Mouse (Mus musculus) limb, embryonic 15.5 days (tissue): ENCODE measurements around the gene Aup1. TPM values are rescaled to one million over a fixed set of nuclear protein-coding genes. Genes with fewer than 3 reads are reported as not detected.

Source experiments
- ATAC-seq: fragments of 200-750 bp; cut with Nextera tagmentation; 2 replicates; pipeline ENCODE4 v1.8.0; 2017; ENCODE audit warnings: low read depth, moderate TSS enrichment; ENCODE audit not compliant: insufficient number of reproducible peaks, low FRiP score, low TSS enrichment
- H3K27ac ChIP-seq: fragments of 300-500 bp; sonication (generic); 2 replicates; pipeline ENCODE4 v1.5.1; 2015; ENCODE audit warnings: moderate library complexity, mild to moderate bottlenecking, inconsistent platforms
- H3K27me3 ChIP-seq: fragments of 300-500 bp; sonication (generic); 2 replicates; pipeline ENCODE4 v1.6.1; 2015; ENCODE audit warnings: inconsistent platforms
- H3K36me3 ChIP-seq: fragments of 300-500 bp; sonication (generic); 2 replicates; pipeline ENCODE4 v1.6.1; 2015; ENCODE audit warnings: inconsistent platforms
- H3K4me1 ChIP-seq: fragments of 300-500 bp; sonication (generic); 2 replicates; pipeline ENCODE4 v1.6.1; 2015; ENCODE audit warnings: inconsistent platforms
- H3K4me2 ChIP-seq: fragments of 300-500 bp; sonication (generic); 2 replicates; pipeline ENCODE4 v1.6.1; 2015; ENCODE audit warnings: mild to moderate bottlenecking, inconsistent platforms
- H3K4me3 ChIP-seq: fragments of 300-500 bp; sonication (generic); 2 replicates; pipeline ENCODE4 v1.5.1; 2015; ENCODE audit warnings: mild to moderate bottlenecking, inconsistent platforms
- H3K9ac ChIP-seq: fragments of 300-500 bp; sonication (generic); 2 replicates; pipeline ENCODE4 v1.6.1; 2015; ENCODE audit warnings: inconsistent platforms
- H3K9me3 ChIP-seq: fragments of 300-500 bp; sonication (generic); 2 replicates; pipeline ENCODE4 v1.6.1; 2016; ENCODE audit warnings: inconsistent platforms
- WGBS: fragments of 180-500 bp; shearing (Covaris S2); methylation state at CpG from one replicate; pipeline ENCODE4 v1.1.7; 2015; 5-methylcytosine and 5-hydroxymethylcytosine counted together
- microRNA counts: library from miRNA; unstranded; fragments of <30 nt; microRNA quantifications from one replicate; lab custom pipeline; 2016
- microRNA-seq: library from miRNA; unstranded; fragments of <30 nt; microRNA quantifications from one replicate; pipeline ENCODE4, GENCODE M21; 2016
- polyA plus RNA-seq: library from polyadenylated mRNA; unstranded; fragments of >200 nt; fragmentation: Nextera tagmentation; extraction: Ambion mirVana; gene quantifications from 2 replicates; pipeline ENCODE4 v1.2.1, GENCODE M21; 2015

The Aup1 gene
- polyA plus RNA-seq, 1 experiment from 2014 or later = 181 TPM

GRCm38 (mm10) chr6:83092416-83093127, 38.3 kb downstream of the Aup1 start:
- Histone ChIP-seq H3K9me3 (no peaks in the 10 kb centered on the region), H3K4me3 (no peak overlapping the region), H3K27ac (no peak overlapping the region), H3K4me2 (no peak overlapping the region), H3K4me1 (peaks cover 6% of the 10 kb centered on the region), H3K36me3 (no peaks in the 10 kb centered on the region), H3K9ac (no peak overlapping the region), H3K27me3 (peaks cover 46% of the 10 kb centered on the region)
- 35% methylated on average over 6 of the region's 6 CpGs for WGBS
- no peak for ATAC-seq

- no peak overlapping the region for H3K4me3 ChIP-seq
- ATAC-seq = no peak
- H3K4me2 ChIP-seq = no peak overlapping the region
- no peak overlapping the region for H3K27ac ChIP-seq
- WGBS = 48% methylated on average over 6 of the region's 6 CpGs
- no peak overlapping the region for H3K9ac ChIP-seq
- H3K36me3 ChIP-seq = no peaks in the 10 kb centered on the region
- H3K9me3 ChIP-seq = no peaks in the 10 kb centered on the region
- no peaks in the 10 kb centered on the region for H3K4me1 ChIP-seq
- H3K27me3 ChIP-seq = peaks cover 14% of the 10 kb centered on the region
These were observed 41.6 kb downstream of the Aup1 start for GRCm38 (mm10) chr6:83095968-83096367.

DNA sequence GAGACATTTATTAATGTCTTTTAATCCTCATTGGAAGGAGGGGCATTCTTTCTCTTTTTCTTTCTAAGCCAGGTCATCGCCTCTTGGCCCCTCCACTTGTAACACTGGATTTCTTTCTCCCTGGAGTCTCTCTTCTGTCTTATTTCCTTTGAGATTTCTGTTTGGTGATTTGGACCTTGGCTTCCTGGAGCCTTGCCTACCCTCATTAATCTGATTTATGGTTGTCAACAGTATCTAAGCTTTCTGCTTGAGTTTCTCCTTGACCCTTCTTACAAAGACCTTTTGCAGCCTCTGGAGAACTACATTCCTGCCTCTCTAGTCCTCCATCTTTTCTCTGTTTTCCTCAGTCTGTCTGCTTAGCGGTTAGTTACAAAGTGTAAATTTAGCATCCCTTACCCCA, 44.1 kb downstream of the Aup1 start:
- Histone ChIP-seq H3K4me1 (peaks cover 16% of the 10 kb centered on the region), H3K36me3 (no peaks in the 10 kb centered on the region), H3K9ac (no peak overlapping the region), H3K27ac (no peak overlapping the region), H3K4me2 (no peak overlapping the region), H3K4me3 (no peak overlapping the region), H3K27me3 (0 out of 2 replicates have a peak, but pooled peaks cover 7% of the 10 kb centered on the region), H3K9me3 (no peaks in the 10 kb centered on the region)
- 54% methylated on average over 2 of the region's 2 CpGs for WGBS
- no peak for ATAC-seq

- H3K4me2 ChIP-seq = peak within 1 kb of the TSS; percentile 93
These were observed 47.0 kb downstream of the Aup1 start, which contains the start of the genes Ccdc142 and Gm42688 for GRCm38 (mm10) chr6:83101316-83101687. Ccdc142 (plus strand) TSS chr6:83101601. Gm42688 (plus strand) TSS chr6:83101617.

DNA sequence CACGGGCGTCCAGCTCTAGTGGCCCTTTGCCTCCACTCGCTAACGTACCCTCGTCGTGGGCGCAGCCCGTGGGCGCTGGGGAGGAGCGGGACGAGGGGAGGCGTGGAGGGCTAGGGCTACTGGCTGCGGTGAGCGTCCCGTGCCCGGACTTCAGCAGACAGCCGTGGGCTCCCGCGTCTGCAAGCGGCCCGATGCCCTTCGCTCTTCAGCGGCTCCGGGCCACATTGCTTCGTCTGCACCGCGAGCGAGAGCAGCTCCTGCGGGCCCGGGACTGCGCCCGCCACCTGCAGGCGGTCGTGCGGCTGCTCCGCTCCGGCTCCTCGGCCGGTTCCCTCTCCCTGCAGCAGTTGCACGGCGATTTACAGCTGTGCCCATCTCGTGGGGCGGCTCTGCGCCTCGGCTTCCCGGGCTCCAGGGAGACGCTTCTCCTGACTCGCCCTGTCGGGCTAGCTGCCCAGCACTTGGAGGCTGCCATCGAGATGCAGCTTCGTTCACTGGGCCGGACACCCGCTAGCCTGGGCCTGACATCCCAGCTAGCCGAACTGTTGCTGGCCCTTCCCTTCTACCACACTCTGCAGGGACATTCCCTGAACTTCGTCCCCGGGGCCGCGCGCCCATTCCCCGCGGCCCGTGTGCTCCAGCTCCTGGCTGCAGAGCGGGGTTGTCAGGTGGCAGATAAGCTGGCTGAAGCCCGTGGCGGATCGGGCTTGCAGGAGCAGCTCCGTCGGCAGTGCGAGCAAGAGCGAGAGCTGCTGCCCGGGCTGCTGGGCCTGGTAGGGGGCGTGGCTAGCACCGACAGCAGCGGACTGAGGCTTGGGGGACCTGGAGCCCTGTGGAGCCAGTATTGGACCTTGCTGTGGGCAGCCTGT, 47.6 kb downstream of the Aup1 start:
- H3K4me1 ChIP-seq = peaks cover 18% of the 10 kb centered on the region
- under 1% methylated on average over 74 of the region's 74 CpGs for WGBS
- peak overlapping the region; percentile 93 for H3K4me2 ChIP-seq
- H3K36me3 ChIP-seq = 0 out of 2 replicates have a peak, but pooled peaks cover 4% of the 10 kb centered on the region
- peak overlapping the region; percentile 67 for H3K4me3 ChIP-seq
- H3K27ac ChIP-seq = peak overlapping the region; percentile 86
- no peaks in the 10 kb centered on the region for H3K9me3 ChIP-seq
- no peaks in the 10 kb centered on the region for H3K27me3 ChIP-seq
- ATAC-seq = peak; percentile 58
- H3K9ac ChIP-seq = peak overlapping the region; percentile 56

More at GRCm38 (mm10) chr6:83101316-83101687, 47.0 kb downstream of the Aup1 start, which contains the start of the genes Ccdc142 and Gm42688:
- H3K4me3 ChIP-seq = peak within 1 kb of the TSS; percentile 67
- WGBS = under 1% methylated on average over 25 of the region's 25 CpGs
- no peaks in the 10 kb centered on the region for H3K36me3 ChIP-seq
- H3K9me3 ChIP-seq = no peaks in the 10 kb centered on the region
- ATAC-seq = peak; percentile 85
- H3K27ac ChIP-seq = peak within 1 kb of the TSS; percentile 86
- 0 out of 2 replicates have a peak, but pooled peaks cover 3% of the 10 kb centered on the region for H3K27me3 ChIP-seq
- H3K4me1 ChIP-seq = peaks cover 18% of the 10 kb centered on the region
- peak within 1 kb of the TSS; percentile 56 for H3K9ac ChIP-seq

DNA sequence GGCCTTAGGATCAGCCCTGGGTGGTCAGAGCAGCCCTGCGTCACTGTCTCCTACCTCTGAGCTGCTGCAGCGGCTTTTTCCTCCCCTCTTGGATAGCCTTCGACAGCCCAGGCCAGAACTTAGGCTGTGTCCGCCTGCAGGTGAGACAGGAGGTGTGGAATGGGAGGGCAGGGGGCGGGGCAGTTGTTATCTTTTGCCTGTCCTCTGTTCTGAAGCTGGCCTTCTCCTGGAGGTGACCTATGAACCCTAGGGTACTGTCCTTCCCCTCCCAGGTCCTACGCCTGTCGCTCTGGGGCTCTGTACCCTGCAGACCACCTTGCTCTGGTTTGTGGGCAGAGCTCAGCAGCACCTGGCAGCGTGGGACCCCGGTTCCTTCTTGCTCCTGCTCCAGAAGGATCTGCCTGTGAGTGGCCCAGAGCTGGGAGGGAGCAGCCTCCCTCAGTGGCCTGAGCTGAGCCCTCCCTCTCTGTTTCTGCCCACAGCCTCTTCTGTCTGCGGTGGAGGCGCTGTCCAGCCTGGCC, 48.9 kb downstream of the Aup1 start:
- H3K9me3 ChIP-seq = no peaks in the 10 kb centered on the region
- H3K27ac ChIP-seq = no peak overlapping the region
- H3K4me3 ChIP-seq = no peak overlapping the region
- ATAC-seq = 0 out of 2 replicates have a peak, but pooled peaks have one; percentile 4
- no peaks in the 10 kb centered on the region for H3K27me3 ChIP-seq
- 52% methylated on average over 11 of the region's 11 CpGs for WGBS
- no peak overlapping the region for H3K9ac ChIP-seq
- peaks cover 5% of the 10 kb centered on the region; the same call in 1 of the 2 replicates for H3K36me3 ChIP-seq
- H3K4me2 ChIP-seq = peak overlapping the region; percentile 93
- H3K4me1 ChIP-seq = peaks cover 27% of the 10 kb centered on the region

- 84% methylated on average over 4 of the region's 4 CpGs for WGBS
- H3K4me2 ChIP-seq = no peak overlapping the region
- ATAC-seq = no peak
- H3K4me1 ChIP-seq = peaks cover 32% of the 10 kb centered on the region
- H3K27ac ChIP-seq = no peak overlapping the region
- H3K9me3 ChIP-seq = no peaks in the 10 kb centered on the region
- H3K36me3 ChIP-seq = peaks cover 5% of the 10 kb centered on the region; the same call in 1 of the 2 replicates
- no peak overlapping the region for H3K4me3 ChIP-seq
- H3K9ac ChIP-seq = no peak overlapping the region
- no peaks in the 10 kb centered on the region for H3K27me3 ChIP-seq
These were observed 49.8 kb downstream of the Aup1 start for GRCm38 (mm10) chr6:83104158-83104557.

MicroRNAs within 50 kb of the gene (microRNA counts, 519-probe panel; counts per million panel counts)
- microRNA mmu-miR-3470a+mmu-miR-3470b (lab: Ali Mortazavi, UCI) = 1,146 counts per million, percentile 6 among the panel's probes with 10 or more counts

Small RNAs within 50 kb of the gene (microRNA-seq; reads per million reads assigned to microRNA genes)
- gene Mir3470a (not detected), gene Mir7040 (not detected)

Other genes with a start within 250 kb of the Aup1 start
- gene Sema4f, start 114.8 kb upstream of the Aup1 start, polyA plus RNA-seq = 1.5 and 2.1 TPM in 2 replicates
- gene M1ap, start 107.6 kb upstream of the Aup1 start, polyA plus RNA-seq = 0.70 and 0.86 TPM in 2 replicates
- 13.1 and 15.7 TPM in 2 replicates for gene Dok1, start 21.1 kb upstream of the Aup1 start, polyA plus RNA-seq
- 31.2 and 34.9 TPM in 2 replicates for gene Loxl3, start 20.3 kb upstream of the Aup1 start, polyA plus RNA-seq
- 64.6 and 70.6 TPM in 2 replicates for gene Htra2, start 752 bp downstream of the Aup1 start, polyA plus RNA-seq
- 0.57 and 1.3 TPM in 2 replicates for gene Dqx1, start 3.3 kb downstream of the Aup1 start, polyA plus RNA-seq
- not detected in 2 replicates for gene Tlx2, start 15.8 kb downstream of the Aup1 start, polyA plus RNA-seq
- gene Pcgf1, start 23.3 kb downstream of the Aup1 start, polyA plus RNA-seq = 29.2 and 31.9 TPM in 2 replicates
- 0.41 and 0.50 TPM in 2 replicates for gene Lbx2, start 31.8 kb downstream of the Aup1 start, polyA plus RNA-seq
- 2.0 and 2.5 TPM in 2 replicates for gene Ccdc142, start 47.1 kb downstream of the Aup1 start, polyA plus RNA-seq
- gene Gm42688, start 47.1 kb downstream of the Aup1 start, polyA plus RNA-seq = 2.5 and 3.5 TPM in 2 replicates
- gene Mrpl53, start 54.5 kb downstream of the Aup1 start, polyA plus RNA-seq = 119 and 123 TPM in 2 replicates
- 41.8 and 53.8 TPM in 2 replicates for gene Mogs, start 61.0 kb downstream of the Aup1 start, polyA plus RNA-seq
- 89.8 and 91.4 TPM in 2 replicates for gene Wbp1, start 67.0 kb downstream of the Aup1 start, polyA plus RNA-seq
- gene Ino80b, start 70.9 kb downstream of the Aup1 start, polyA plus RNA-seq = 9.9 and 10.0 TPM in 2 replicates
- 76.7 and 79.5 TPM in 2 replicates for gene Rtkn, start 80.9 kb downstream of the Aup1 start, polyA plus RNA-seq
- gene Wdr54, start 101.9 kb downstream of the Aup1 start, polyA plus RNA-seq = 4.8 and 5.4 TPM in 2 replicates
- gene 1700003E16Rik, start 101.9 kb downstream of the Aup1 start, polyA plus RNA-seq = 3.1 and 3.4 TPM in 2 replicates
- gene Dctn1, start 111.4 kb downstream of the Aup1 start, polyA plus RNA-seq = 90.3 and 91.9 TPM in 2 replicates
- 0.06 and 0.07 TPM in 2 replicates for gene Slc4a5, start 165.3 kb downstream of the Aup1 start, polyA plus RNA-seq